Mouse (Mus musculus): ENCODE data around the gene Crkl. TPM values are rescaled to one million over a fixed set of nuclear protein-coding genes. Genes with fewer than 3 reads are reported as not detected.
A peak's percentile ranks its signal among the peaks of the same experiment; 100 is the strongest.
"Not testable (repeated sequence)": the region's sequence is repeated elsewhere in the genome, so short reads cannot be mapped to it uniquely, and the experiment has no call there.

Gene Crkl
- polyA plus RNA-seq, 1 experiment from 2014 or later, result 30.8 TPM

GRCm38 (mm10) chr16:17488478-17489468 is 37.0 kb downstream of the Crkl start:
- Histone ChIP-seq H3K9ac (peak overlapping the region; percentile 59; the same call in 1 of the 2 replicates), H3K4me1 (replicated peaks) (peaks cover 18% of the 10 kb centered on the region), H3K4me3 (replicated peaks) (peak overlapping the region; percentile 56), H3K4me2 (peak overlapping the region; percentile 75), H3K36me3 (peaks cover 39% of the 10 kb centered on the region), H3K27me3 (peaks cover 23% of the 10 kb centered on the region), H3K9me3 (replicated peaks) (no peaks in the 10 kb centered on the region), H3K27ac (no peak overlapping the region)
- WGBS (ENCODE audit: insufficient replicate concordance), result 48% methylated on average over 14 of the region's 14 CpGs
- no peak for ATAC-seq (ENCODE audit: low read depth)
- no peak for DNase-seq

- peak within 1 kb of the TSS; percentile 75 for H3K4me2 ChIP-seq
- ATAC-seq (ENCODE audit: low read depth), result peak; percentile 75
- H3K9ac ChIP-seq, result peak within 1 kb of the TSS; percentile 59
- peaks cover 18% of the 10 kb centered on the region for H3K4me1 ChIP-seq (replicated peaks)
- H3K9me3 ChIP-seq (replicated peaks), result no peaks in the 10 kb centered on the region
- DNase-seq, result no peak
- peak within 1 kb of the TSS; percentile 56 for H3K4me3 ChIP-seq (replicated peaks)
- 3% methylated on average over 47 of the region's 47 CpGs for WGBS (ENCODE audit: insufficient replicate concordance)
- H3K36me3 ChIP-seq, result peaks cover 31% of the 10 kb centered on the region
- H3K27me3 ChIP-seq, result peaks cover 23% of the 10 kb centered on the region
- H3K27ac ChIP-seq, result no peak within 1 kb of the TSS
These were observed 37.8 kb downstream of the Crkl start, which contains the start of gene Aifm3 for GRCm38 (mm10) chr16:17489469-17490111. Gene Aifm3 (plus strand): TSS chr16:17489611.

- no peaks in the 10 kb centered on the region for H3K9me3 ChIP-seq (replicated peaks)
- no peak overlapping the region for H3K9ac ChIP-seq
- DNase-seq (no peak), ATAC-seq (ENCODE audit: low read depth) (no peak)
- H3K27me3 ChIP-seq, result peaks cover 23% of the 10 kb centered on the region
- no peak overlapping the region for H3K27ac ChIP-seq
- 68% methylated on average over 5 of the region's 5 CpGs for WGBS (ENCODE audit: insufficient replicate concordance)
- H3K4me3 ChIP-seq (replicated peaks), result no peak overlapping the region
- peaks cover 18% of the 10 kb centered on the region for H3K4me1 ChIP-seq (replicated peaks)
- peaks cover 15% of the 10 kb centered on the region for H3K36me3 ChIP-seq
- H3K4me2 ChIP-seq, result no peak overlapping the region
These were observed 39.4 kb downstream of the Crkl start for GRCm38 (mm10) chr16:17491154-17491553.

GRCm38 (mm10) chr16:17491896-17492561 is 40.2 kb downstream of the Crkl start:
- Histone ChIP-seq H3K9ac (no peak overlapping the region), H3K27me3 (peaks cover 23% of the 10 kb centered on the region), H3K4me2 (no peak overlapping the region), H3K4me3 (replicated peaks) (no peak overlapping the region), H3K27ac (no peak overlapping the region), H3K9me3 (replicated peaks) (no peaks in the 10 kb centered on the region), H3K4me1 (replicated peaks) (peaks cover 22% of the 10 kb centered on the region), H3K36me3 (peaks cover 8% of the 10 kb centered on the region)
- DNase-seq (no peak), ATAC-seq (ENCODE audit: low read depth) (no peak)
- 40% methylated on average over 5 of the region's 5 CpGs for WGBS (ENCODE audit: insufficient replicate concordance)

- H3K27ac ChIP-seq, result no peak overlapping the region
- DNase-seq (no peak), ATAC-seq (ENCODE audit: low read depth) (no peak)
- H3K36me3 ChIP-seq, result no peaks in the 10 kb centered on the region
- no peak overlapping the region for H3K4me2 ChIP-seq
- H3K4me1 ChIP-seq (replicated peaks), result 0 out of 2 replicates have a peak, but pooled peaks cover 4% of the 10 kb centered on the region
- no peak overlapping the region for H3K4me3 ChIP-seq (replicated peaks)
- WGBS (ENCODE audit: insufficient replicate concordance), result 54% methylated on average over 2 of the region's 2 CpGs
- no peaks in the 10 kb centered on the region for H3K9me3 ChIP-seq (replicated peaks)
- 0 out of 2 replicates have a peak, but pooled peaks cover 5% of the 10 kb centered on the region for H3K27me3 ChIP-seq
- H3K9ac ChIP-seq, result no peak overlapping the region
These were observed 44.9 kb downstream of the Crkl start for GRCm38 (mm10) chr16:17496499-17497305.

GRCm38 (mm10) chr16:17499249-17499883 is 47.6 kb downstream of the Crkl start:
- ATAC-seq (ENCODE audit: low read depth), result no peak
- Histone ChIP-seq H3K9ac (no peak overlapping the region), H3K27me3 (peaks cover 15% of the 10 kb centered on the region), H3K4me2 (no peak overlapping the region), H3K27ac (no peak overlapping the region), H3K4me3 (replicated peaks) (no peak overlapping the region), H3K36me3 (no peaks in the 10 kb centered on the region), H3K9me3 (replicated peaks) (no peaks in the 10 kb centered on the region), H3K4me1 (replicated peaks) (0 out of 2 replicates have a peak, but pooled peaks cover 4% of the 10 kb centered on the region)
- 52% methylated on average over 10 of the region's 10 CpGs for WGBS (ENCODE audit: insufficient replicate concordance)
- DNase-seq, result no peak

- WGBS (ENCODE audit: insufficient replicate concordance), result 66% methylated on average over 4 of the region's 4 CpGs
- H3K9me3 ChIP-seq (replicated peaks), result no peaks in the 10 kb centered on the region
- H3K4me1 ChIP-seq (replicated peaks), result no peaks in the 10 kb centered on the region
These were observed 50.9 kb downstream of the Crkl start for GRCm38 (mm10) chr16:17502681-17503080.

GRCm38 (mm10) chr16:17507018-17507552 is 55.3 kb downstream of the Crkl start:
- no peak overlapping the region for H3K9ac ChIP-seq
- WGBS (ENCODE audit: insufficient replicate concordance), result 73% methylated on average over 5 of the region's 5 CpGs

More at GRCm38 (mm10) chr16:17502681-17503080, 50.9 kb downstream of the Crkl start:
- no peak for ATAC-seq (ENCODE audit: low read depth)
- H3K9ac ChIP-seq, result no peak overlapping the region
- no peak overlapping the region for H3K4me3 ChIP-seq (replicated peaks)
- H3K4me2 ChIP-seq, result no peak overlapping the region
- no peak overlapping the region for H3K27ac ChIP-seq
- H3K27me3 ChIP-seq, result peaks cover 33% of the 10 kb centered on the region
- no peaks in the 10 kb centered on the region for H3K36me3 ChIP-seq
- DNase-seq, result no peak

GRCm38 (mm10) chr16:17508031-17508430 is 56.2 kb downstream of the Crkl start:
- not testable (repeated sequence) for DNase-seq; H3K9me3 ChIP-seq (replicated peaks); ATAC-seq (ENCODE audit: low read depth)
- H3K9ac ChIP-seq, result peak overlapping the region; percentile 75
- peak overlapping the region; percentile 76 for H3K4me3 ChIP-seq (replicated peaks)
- WGBS (ENCODE audit: insufficient replicate concordance), result 23% methylated on average over 3 of the region's 3 CpGs
- H3K4me1 ChIP-seq (replicated peaks), result peaks cover 33% of the 10 kb centered on the region
- H3K27ac ChIP-seq, result peak overlapping the region; percentile 91
- H3K27me3 ChIP-seq, result peaks cover 24% of the 10 kb centered on the region
- H3K4me2 ChIP-seq, result peak overlapping the region; percentile 74
- H3K36me3 ChIP-seq, result peaks cover 17% of the 10 kb centered on the region

More at GRCm38 (mm10) chr16:17507018-17507552, 55.3 kb downstream of the Crkl start:
- Histone ChIP-seq H3K27me3 (peaks cover 29% of the 10 kb centered on the region), H3K4me2 (no peak overlapping the region), H3K9me3 (replicated peaks) (no peaks in the 10 kb centered on the region), H3K4me1 (replicated peaks) (peaks cover 25% of the 10 kb centered on the region), H3K36me3 (peaks cover 8% of the 10 kb centered on the region), H3K27ac (no peak overlapping the region), H3K4me3 (replicated peaks) (no peak overlapping the region)
- DNase-seq, result no peak
- no peak for ATAC-seq (ENCODE audit: low read depth)
